Mouse (Mus musculus) lung, postnatal 25 days (tissue): Measurements from ENCODE around the gene Cdkl3.

Experiments used
- DNase-seq: peaks from one replicate; pipeline ENCODE4 v3.0.0; 2022; ENCODE audit warnings: low spot score

The Cdkl3 gene

DNA sequence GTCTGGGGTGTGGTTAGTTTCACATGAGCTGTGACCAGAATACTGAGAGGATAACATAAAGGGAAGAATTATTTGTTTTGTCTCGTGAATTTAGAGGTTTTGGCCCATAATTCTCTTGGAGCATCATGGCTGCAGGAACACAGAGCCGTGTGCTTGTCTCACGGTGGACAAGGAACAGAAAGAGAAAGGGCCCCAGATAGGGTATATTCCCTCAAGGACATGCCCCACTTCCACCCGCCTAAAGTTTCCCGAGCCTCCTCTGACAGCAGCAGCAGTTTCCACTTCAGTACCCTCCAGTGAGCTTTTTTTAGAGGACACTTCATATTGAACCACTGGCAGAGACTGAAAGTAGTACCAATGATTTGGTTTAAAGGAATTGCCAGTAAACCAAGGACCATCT, 7.5 kb downstream of the Cdkl3 start:
- no peak for DNase-seq

DNA sequence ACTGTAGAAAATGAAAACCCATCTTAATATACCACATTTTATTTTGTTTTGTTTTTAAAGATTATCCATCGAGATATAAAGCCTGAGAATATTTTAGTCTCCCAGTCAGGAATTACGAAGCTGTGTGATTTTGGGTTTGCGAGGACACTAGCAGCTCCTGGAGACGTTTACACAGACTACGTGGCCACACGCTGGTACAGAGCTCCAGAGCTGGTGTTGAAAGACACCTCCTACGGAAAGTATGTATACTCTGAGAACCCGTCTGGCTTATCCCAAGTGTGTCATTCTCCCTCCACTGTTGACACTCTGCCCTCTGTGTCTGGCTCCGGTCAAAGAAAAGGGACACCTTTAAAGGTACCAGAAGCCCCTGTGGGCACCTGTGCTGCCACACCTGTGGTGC, 14.2 kb downstream of the Cdkl3 start:
- no peak for DNase-seq

DNA sequence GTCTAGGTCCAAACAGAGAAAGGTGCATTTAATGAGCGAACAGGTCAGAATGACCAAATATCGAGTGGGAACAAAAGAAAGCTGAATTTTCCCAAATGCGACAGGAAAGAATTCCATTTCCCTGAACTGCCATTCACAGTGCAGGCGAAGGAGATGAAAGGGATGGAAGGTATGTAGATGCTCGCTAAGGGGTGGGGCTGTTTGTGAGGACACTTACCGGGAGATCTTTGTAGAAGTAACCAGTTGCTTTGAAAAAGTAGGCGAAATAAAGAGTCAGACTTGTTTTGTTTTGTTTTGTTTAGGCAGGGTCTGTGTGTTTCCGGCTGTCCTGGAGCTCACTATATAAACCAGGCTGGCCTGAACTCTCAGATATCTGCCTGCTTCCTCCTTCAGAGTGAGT, 28.3 kb downstream of the Cdkl3 start:
- DNase-seq, result no peak

DNA sequence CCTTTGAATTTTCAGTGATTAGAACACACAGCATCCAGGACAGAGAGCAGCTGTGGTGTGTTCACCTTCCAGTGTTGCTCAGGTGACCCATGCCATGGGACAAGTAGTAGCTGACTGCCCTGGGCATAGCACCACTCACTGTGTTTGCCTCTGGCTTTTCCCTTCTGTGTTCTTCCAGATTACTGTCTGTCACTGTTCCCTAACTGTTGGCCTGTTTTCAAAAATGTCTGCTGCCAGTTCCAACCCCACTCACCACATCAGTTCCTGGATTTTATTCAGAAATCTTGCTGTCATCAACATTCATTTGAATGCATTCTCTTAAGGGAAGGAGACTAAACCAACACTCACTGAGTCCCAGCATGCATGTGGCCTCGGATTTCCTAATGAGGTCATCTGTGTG, 29.9 kb downstream of the Cdkl3 start:
- DNase-seq, result no peak

DNA sequence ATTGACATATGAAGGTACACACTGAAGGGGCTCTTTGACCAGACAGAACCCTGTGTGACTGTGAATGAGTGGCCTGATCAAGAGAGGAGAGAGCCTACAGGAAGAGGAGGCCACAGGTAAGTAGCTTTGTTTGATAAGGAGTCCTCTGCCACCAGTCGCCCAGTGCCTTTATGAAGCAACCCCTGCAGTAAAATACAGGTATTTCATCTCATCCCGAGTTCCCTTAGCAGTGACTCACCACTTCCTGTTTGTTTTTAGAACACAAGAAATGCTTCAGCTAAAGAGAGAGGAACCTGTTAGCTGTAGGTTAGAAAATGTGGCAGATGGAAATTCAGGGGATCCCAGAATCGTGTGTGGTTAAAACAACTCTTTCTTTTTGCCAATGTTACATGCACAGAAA, 31.9 kb downstream of the Cdkl3 start:
- DNase-seq, result no peak

DNA sequence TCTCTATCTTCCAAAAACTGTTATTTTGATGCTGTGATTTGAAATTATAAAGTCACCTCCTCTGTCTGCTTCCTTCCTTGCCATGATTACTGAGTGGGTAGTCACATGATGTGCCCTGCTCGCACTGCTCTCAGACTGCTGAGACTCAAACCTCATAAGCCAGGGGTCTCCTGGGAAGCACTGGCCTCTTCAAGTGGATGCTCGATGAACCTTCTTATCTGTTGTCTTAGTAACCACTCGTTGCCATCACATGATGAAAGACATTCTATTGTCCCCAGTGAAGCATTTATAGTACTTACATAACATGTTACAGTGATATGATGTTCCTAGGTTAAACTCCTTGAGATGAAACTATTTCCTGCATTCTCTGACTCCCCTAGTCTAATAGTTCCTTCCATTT, 33.6 kb downstream of the Cdkl3 start:
- DNase-seq, result no peak

DNA sequence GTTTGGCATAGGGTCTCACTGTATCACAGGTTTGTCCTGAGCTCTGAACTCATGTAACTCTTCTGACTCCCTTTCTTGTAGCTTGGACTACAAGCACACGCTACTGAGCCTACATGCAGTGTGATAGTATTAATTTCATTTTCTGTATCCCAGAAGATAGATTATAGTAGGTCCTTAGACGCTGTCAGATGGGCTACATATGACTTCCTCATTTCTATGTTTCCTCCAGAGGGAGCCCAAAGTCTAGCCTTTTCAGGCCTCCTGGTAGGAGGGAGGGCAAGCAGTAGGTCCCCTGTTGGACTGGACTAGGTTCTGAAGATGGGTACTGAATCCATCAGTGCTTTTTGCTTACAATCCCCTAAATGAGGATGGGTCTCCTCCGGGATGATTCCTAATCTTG, 39.2 kb downstream of the Cdkl3 start:
- DNase-seq, result no peak

DNA sequence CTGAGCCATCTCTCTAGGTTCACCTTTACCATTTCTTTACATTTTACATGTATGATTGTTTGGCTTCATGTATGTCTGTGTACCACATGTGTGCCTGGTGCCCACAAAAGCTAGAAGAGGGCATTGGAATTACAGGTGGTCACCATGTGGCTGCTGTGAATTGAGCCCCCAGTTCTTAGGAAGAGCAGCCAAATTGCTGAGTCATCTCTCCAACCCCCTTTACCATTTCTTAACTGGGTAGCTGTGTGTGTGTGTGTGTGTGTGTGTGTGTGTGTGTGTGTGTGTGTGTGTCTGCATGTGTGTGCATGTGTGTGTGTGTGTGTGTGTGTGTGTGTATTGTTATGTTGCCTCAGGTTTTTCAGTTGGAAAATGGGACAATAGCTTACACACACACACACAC, 40.1 kb downstream of the Cdkl3 start:
- no peak for DNase-seq

DNA sequence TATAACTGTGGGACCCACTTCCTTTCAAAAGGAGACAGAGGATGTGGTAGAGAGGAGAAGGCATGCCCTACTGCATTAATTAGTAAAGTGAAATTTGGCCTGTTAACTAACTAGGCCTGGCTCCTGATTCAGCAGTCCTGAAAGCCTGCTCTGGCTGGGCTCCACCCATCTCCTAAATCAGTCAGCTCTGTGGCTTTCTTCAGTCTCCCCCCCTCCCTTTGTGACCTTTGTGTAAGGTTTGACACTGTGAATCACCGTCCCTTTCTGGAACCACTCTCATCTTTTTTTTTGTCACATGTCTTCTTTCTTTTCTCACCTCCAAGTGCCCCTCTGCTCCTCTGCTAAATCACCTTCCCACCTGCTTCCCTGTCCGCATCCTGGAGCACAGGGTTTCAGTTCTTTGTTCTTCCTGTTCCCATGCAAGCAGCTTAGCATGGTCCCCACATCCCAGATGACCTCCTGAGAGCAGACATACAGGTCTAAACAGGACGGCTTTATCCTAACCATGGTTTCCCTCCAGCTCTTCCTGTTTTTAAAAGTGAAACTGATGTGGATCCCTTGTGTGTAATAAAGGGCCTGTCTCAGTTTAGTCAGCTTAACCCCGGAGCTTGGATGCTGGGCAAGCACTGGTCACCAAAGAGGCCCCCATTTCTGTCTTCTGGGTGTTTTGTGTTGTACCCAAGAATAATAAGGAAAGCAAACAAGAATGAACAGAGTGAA, 42.6 kb downstream of the Cdkl3 start:
- DNase-seq, result no peak

DNA sequence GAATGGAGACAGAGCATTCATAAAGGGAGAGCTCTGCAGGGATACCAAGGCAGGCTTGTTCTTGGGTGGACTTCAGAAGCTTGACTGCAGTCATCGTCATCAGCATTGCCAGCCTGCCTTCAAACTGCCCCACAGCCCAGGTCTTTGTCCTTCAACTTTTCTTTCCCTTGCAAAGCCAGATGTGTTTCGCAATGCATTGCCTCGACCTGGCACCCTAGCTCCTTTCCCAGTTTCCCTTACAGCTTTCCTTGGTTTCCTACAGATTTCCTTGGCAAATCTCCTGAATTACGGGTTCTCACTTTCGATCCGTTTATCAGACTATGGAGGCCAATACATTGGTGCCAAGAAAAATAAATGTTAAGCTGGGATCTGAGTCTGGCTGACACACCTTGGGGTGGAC, 49.4 kb downstream of the Cdkl3 start:
- no peak for DNase-seq

DNA sequence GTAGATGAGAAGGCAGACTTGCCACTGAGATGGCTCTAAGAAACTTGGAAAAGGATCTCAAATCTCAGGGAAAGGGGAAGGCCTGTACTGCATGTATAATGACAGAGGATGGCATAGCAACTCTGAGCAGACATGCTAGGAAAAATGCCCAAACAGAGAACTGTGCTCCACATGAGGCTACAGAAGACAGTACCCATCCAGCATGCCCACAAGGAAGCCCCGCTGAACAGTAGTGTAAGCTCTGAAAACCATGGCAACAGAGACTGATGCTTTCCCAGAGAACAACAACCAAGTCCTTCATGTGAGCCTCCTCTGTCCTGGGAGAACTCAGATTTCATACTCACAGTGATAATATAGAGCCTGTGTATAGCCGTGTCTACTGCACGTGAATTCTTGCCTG, 50.7 kb downstream of the Cdkl3 start:
- no peak for DNase-seq

DNA sequence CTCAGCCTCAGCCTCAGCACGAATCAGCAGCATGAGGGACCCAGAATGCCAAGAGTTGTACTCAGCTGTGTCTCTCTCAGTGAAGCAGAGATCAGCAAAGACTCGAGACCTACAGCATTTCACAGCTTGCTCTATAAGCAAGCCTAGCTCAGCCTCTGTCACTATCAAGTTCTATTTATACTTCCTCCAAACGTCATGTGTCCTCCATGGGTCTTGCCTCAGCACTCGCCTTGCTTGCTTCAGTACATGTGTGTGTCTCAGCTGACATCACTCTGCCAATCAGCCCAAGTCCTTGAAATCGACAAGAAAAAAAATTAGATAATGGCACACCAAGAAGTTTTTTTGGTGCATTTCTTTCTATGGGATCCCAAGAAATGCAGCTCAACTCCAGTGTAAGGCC, 52.2 kb downstream of the Cdkl3 start:
- no peak for DNase-seq

DNA sequence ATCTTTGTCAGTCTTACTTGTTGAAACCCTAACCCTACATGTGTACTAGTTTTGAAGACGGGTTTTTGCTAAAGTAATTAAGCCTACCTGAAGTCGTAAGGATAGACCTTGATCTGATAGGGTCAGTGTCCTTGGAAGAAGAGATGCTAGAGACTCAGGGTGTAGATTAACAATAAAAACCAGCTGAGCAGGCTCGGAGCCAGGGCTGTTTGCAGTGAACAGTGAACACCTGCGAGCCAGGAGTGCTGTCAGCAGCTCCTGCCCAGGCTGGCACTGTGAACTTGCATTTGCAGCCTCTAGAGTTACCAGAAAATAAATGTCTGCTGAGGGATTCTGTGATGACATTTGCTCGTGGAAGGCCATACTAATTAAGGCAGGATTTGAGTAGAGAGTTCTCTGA, 55.0 kb downstream of the Cdkl3 start:
- DNase-seq, result no peak

DNA sequence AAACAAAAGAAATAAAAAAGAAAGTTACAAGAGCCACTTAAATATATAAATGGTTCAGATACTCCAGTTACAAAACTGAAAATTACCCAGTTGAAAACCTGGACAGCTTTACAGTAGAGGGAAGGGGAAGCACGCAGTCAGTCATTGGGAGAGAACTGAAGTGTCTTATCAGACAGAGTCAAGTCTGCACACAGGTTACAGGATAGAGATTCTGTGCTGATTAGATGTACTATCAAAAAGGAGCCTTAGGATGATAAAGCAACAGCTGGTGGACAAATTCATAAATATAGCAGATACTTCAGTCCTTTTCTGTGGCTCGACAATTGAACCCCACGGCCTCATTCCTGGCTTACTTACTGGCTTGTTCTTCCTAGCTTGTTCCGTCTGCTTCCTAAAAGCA, 56.3 kb downstream of the Cdkl3 start:
- DNase-seq, result no peak

DNA sequence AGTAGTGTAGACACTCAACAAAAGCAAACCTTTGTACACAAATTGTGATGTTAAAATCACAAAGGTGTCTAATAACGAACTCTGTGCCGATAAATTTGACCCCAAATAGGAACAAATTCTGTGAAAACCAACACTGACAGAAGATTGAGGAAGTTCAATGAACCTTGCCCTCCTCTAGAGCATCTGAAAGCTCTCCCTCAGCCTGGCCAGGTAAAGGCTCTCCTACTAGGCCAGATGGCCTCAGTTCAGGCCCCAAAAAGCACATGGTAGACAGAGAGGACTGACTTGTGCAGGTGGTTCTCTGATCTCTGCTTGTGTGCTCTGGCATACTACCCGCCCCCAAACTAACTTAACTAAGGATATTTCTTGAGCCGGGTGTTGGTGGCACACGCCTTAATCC, 58.4 kb downstream of the Cdkl3 start:
- DNase-seq, result no peak

DNA sequence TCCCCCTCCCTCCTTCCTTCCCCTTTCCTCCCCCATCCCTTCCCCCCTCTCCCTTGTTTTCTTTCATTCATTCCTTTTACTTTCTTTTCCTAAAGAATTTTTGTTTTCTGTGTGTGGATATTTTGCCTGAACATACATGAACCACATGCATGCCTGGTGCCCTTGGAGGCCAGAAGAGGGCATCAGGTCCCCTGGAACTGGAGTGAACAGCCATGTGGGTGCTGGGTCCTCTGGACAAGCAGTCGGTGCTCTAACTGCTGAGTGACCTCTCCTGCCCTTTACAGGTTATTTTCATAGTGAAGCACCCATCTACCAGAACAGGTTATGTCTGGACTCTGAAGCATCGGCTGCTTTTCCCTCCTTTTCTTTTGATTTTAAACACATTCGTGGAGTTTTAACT, 60.4 kb downstream of the Cdkl3 start:
- DNase-seq, result peak; percentile 43

DNA sequence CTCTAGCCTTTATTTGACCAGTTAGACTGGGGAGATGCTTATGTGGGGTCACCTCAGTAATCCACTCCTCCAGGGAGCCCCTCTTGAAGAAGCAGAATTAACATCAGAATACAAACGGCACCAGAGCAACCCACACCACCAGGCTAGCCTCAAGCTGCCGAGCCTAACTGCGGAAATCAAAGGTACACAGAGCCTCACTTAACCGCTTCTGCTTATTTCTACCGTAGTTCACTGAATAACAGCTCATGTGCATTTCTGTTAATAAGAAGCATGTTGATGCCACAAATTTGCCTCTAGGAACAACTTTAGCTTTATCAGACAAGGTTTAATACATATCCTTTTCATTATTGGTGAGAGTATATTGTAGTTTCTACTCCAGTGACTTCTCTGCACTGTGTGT, 61.8 kb downstream of the Cdkl3 start:
- DNase-seq, result no peak

DNA sequence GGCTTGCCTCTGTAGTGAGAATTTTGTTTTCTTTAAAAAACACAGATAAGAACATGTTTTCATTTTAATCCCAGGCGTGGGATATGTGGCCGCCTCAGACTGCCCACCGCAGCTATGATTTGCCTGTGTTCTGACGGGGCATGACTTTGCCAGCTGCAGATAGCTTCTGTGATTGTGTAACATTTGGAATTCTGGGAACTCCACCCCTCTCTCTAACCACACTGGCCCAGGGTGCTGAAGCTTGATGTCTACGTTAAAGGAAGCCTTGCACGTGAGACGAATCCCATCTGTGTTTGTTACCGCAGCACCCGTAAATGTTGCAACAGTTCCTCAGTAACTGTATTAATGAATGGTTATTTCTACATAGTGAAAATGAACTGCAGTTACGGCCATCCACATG, 67.7 kb downstream of the Cdkl3 start:
- peak; percentile 54 for DNase-seq

DNA sequence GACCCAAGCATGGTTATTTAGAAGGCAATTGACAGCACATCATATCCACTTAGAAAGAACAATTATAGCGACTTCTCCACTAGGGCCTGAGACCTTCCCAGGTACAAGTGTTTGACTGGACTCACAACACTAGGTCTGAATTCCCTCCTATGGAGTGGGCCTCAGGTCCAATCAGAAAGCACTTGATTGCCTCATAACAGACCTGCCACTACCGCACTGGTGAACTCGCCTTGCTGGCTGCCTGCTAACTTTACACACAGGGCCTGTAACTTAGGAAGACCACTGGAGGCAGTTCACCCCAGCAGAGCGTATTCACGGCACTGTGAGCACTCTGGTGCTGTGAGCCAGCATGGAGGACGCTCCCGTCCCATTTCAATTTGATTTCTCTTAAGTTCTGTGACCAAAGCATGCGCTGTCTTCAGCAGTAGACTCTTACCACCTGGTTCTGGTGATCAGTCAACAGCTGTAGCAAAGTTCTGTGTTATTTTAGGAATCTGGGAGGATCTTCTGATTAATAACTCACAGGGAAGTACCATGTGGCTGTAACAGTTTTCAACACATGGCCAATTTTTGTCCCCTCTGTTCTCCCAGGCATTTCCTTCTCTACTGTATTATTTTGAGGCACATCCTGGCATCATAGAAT, 69.6 kb downstream of the Cdkl3 start:
- no peak for DNase-seq

DNA sequence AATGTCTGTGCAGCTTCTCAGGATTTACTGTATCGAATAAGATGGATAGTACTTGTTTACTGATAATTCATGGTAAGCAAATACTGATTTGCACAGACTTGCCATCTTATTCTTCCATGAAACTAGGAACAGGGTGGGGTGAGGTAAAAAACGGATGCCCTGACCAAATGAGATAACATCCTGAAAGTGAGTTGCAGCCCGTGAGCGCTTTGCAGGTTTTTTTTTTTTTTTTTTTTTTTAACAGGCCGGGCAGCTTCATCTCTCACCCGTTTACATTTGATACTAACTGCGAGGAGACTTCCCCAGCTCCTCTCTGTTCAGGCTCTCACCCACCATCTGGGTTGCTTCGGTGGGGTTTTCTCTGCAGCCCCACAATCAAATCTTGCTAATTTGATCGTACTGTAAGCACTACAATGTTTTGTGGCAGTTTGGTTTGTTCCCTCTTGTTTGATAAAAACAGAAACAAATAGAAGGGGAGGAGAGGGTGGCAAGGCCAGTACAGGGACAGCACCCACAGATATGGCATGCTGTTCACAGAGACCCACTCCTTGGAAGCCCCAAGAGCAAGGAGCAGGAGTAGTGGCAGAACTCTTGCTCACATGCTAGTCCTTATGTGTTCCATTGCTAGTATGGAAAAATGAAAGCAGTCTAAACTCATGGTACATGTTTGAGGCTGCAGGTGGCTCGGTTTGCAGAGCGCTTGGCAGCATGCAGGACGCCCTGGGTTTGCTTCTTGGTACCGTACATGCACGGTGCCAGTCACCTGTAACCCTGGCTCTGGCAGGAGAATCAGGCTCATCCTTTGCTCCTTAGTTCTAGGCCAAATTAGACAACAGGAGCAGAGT, 70.8 kb downstream of the Cdkl3 start:
- no peak for DNase-seq

DNA sequence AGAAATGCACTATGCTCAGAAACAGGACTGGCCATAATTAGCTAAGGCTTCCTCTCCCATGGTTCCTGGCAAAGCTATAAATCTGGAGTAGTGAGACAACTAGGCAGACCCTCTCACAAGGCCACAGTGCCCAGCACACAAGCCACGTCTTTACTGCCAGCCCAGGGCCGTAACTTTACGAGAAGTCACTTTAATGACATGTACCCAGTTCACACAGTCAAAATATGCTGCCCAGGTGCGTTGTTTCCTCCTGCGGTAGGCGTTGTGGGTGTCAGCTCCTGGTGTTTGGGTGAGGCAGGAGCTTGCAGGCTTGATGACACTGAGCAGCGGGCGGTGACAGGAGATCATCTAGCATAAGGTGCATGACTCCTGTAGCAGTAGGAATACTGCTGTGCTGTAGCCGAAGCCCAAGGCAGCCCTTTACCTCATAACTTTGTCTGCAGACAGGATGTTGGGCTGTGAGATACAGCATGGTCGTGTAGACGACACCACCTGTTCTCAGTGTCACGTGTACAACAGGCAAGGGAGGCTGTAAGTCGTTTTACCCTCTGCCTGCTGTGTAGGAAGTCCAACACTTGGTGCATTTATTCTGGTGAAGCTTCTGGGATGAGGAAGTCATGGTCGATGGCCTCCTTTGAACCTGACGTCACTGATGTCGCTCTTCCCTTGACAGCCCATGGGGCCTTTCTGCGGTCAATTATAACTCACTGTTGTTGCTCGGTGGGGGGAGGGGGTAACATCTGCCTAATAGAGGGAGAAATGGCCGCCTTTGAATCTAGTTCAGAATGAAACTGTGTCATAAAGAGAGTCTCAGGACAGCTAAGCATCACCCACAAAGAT, 72.0 kb downstream of the Cdkl3 start:
- no peak for DNase-seq

DNA sequence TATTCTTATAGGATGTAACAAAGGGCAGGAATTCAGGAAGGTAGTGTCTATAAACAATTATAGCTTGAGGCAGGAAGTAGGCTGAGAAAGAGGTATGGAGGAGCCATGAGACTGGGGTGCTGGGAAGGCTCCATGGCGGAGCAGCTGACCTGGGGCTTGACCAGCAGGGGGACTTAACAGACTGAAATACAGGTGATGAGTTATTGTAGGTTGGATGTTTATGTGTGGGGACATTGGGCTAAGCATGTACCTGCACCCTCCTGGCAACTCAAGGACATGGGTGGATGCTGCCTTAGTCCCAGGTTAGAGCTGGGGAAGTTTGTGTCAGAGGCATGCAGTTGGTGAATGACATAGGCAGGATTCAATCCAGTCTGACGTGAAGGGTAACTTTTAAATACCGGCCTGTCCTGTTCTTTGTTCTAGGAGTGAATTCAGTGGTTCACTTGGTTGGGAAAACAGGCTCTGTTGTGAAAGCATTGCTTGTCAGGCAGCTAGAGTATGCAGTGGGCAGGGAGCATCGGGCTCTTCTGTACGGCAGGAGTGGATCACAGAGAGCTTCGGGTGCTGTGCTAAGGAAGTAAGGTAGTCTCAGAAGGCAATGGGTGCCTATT, 72.8 kb downstream of the Cdkl3 start:
- no peak for DNase-seq
